Mouse (Mus musculus): ENCODE results near the gene Bcat1. TPM values are rescaled to one million over a fixed set of nuclear protein-coding genes. Genes with fewer than 3 reads are reported as not detected.

Gene Bcat1
- polyA plus RNA-seq (2014; fragmentation: Illumina TruSeq; extraction: RNeasy Lipid Tissue Mini Kit (QIAGEN cat#74804); ENCODE audit: insufficient read depth, low read depth, low replicate concordance) = not detected

GRCm38 (mm10) chr6:145075548-145076224, at the start of gene Bcat1:
Gene Bcat1 (minus strand): TSS chr6:145076184.

GRCm38 (mm10) chr6:145115476-145116097, 39.6 kb upstream of the Bcat1 start, which contains the start of gene Lrmp:
Gene Lrmp (plus strand): TSS chr6:145115653.

Other genes with a start within 250 kb of the Bcat1 start
- gene Lrmp, start 39.5 kb upstream of the Bcat1 start, polyA plus RNA-seq (2014; fragmentation: Illumina TruSeq; extraction: RNeasy Lipid Tissue Mini Kit (QIAGEN cat#74804); ENCODE audit: insufficient read depth, low read depth, low replicate concordance) = 7.5 TPM
- 2.7 TPM for gene Casc1, start 134.8 kb upstream of the Bcat1 start, polyA plus RNA-seq (2014; fragmentation: Illumina TruSeq; extraction: RNeasy Lipid Tissue Mini Kit (QIAGEN cat#74804); ENCODE audit: insufficient read depth, low read depth, low replicate concordance)
- 28.3 TPM for gene Etfrf1, start 134.9 kb upstream of the Bcat1 start, polyA plus RNA-seq (2014; fragmentation: Illumina TruSeq; extraction: RNeasy Lipid Tissue Mini Kit (QIAGEN cat#74804); ENCODE audit: insufficient read depth, low read depth, low replicate concordance)
- gene Kras, start 174.1 kb upstream of the Bcat1 start, polyA plus RNA-seq (2014; fragmentation: Illumina TruSeq; extraction: RNeasy Lipid Tissue Mini Kit (QIAGEN cat#74804); ENCODE audit: insufficient read depth, low read depth, low replicate concordance) = 38.4 TPM

Data from lung, adult 10 weeks (tissue).